Mouse (Mus musculus) erythroblast, embryonic 14.5 days (primary cell): ENCODE measurements at regions not wholly inside any gene's neighbourhood (a gene's known extent, or its start where the extent isn't known, plus 50 kb on each side); places are given as distances from the start of the nearest gene placed in this dataset.

Source experiments
- GATA1 ChIP-seq: IDR thresholded peaks from 2 replicates; pipeline ENCODE4 v1.6.1; 2012; ENCODE audit warnings: low read length, inconsistent platforms, mixed read lengths
- TAL1 ChIP-seq: IDR thresholded peaks from 3 replicates; pipeline ENCODE4 v1.6.1; 2012; ENCODE audit warnings: low read length, inconsistent platforms, mixed read lengths

- TF ChIP-seq GATA1 = no peak
- TF ChIP-seq TAL1 = no peak
These were observed 178.0 kb upstream of the Klf14 start for GRCm38 (mm10) chr6:31136895-31137294.
